Mouse (Mus musculus): Measurements from ENCODE around the gene Lipt2.

DNA sequence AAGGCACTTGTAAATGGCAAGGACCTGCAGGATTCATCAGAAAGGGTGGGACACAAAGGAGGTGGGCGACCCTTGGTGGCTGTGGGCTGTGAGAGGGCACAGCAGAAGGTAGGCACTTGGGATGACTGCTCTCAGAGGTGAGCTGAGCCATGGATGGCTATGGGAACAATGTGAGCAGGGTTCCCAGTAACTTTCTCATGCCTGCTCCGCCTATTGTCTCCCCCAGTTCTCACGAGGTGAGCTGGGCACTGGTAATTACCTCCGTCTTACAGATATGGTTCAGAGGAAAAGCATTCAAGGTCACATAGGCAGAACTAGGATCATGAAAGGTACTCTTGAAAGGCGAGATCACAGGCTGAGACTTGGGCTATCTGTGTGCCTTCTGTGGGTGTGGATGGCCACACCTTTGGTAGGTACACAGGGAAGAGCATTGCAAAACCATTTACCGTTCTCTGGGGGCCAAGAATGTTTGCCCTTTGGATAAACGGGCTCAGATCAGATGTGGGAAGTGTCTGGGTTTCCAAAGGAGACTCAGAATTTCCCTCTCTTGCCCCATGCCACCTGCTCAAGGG lies 20.8 kb downstream of the Lipt2 start:
- TF ChIP-seq CTCF (conservative IDR thresholded peaks at IDR 0.05; ENCODE audit: insufficient read depth, insufficient read length, low read depth, low read length): no peak
- no peak for TF ChIP-seq POLR2A (IDR thresholded peaks at IDR 0.05; ENCODE audit: low read depth, low read length)

Data from kidney, adult 2 months (tissue).